Mouse (Mus musculus): ENCODE measurements around the gene Syne4. TPM values are rescaled to one million over a fixed set of nuclear protein-coding genes. Genes with fewer than 3 reads are reported as not detected.
A peak's percentile ranks its signal among the peaks of the same experiment; 100 is the strongest.

Syne4 gene
- polyA plus RNA-seq, 1 experiment from 2014 or later: 36.9 TPM

DNA sequence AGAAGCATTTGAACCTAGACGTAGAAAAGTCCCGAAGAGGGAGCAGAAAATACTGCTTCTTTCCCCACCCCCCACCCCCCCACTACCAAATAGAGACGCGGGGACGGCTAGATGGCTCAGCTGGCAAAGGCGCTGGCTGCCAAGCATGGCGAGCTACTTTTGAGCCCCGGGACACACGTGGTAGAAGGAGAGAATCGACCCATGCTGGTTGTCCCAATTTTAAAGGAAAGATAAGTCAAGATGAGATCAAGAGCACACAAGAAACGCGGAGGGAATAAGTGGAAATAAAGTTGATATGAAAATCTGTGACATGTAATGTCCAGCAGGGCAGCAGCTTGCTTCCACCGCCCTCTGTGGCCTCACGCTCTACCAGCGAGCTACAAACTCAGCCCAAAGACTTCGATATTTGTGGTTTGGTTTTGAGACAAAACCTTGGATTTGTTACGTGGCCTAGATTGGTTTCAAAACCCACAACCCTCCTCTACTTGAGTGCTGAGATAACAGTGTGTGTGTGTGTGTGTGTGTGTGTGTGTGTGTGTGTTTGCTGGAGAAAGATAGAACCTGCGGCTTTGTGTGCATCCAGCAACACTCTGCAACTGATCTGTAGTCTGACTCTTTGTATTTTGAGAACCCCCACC lies 18.1 kb downstream of the Syne4 start:
- WGBS: 60% methylated on average over 18 of the region's 18 CpGs
- H3K4me1 ChIP-seq: peaks cover 28% of the 10 kb centered on the region
- no peak overlapping the region for H3K9ac ChIP-seq
- no peak overlapping the region for H3K4me2 ChIP-seq (replicated peaks)
- no peak for ATAC-seq (ENCODE audit: insufficient number of reproducible peaks, low FRiP score, low TSS enrichment, low read depth)
- H3K36me3 ChIP-seq: no peaks in the 10 kb centered on the region
- H3K27me3 ChIP-seq: peaks cover 16% of the 10 kb centered on the region
- H3K4me3 ChIP-seq (replicated peaks): no peak overlapping the region
- H3K27ac ChIP-seq (replicated peaks): no peak overlapping the region
- no peaks in the 10 kb centered on the region for H3K9me3 ChIP-seq (replicated peaks)

DNA sequence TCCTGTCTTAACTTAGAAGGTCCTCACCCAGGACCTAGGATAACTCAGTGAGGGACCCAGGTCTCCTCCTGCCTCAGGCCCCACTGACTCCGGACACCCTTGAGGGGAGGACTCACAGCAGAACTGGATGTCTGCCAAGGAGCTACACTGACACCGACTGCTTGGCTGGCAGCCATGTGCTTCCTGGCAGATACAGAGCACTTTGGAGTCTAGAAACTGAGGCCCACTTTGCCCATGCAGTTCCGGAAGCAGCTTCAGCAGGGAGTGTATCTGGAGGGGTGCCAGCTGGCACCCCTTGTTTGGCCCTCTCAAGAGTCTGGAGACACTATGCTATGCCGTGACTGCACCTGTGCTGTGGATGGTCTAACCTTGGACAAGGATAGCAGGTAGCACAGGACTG lies 18.8 kb downstream of the Syne4 start:
- 0 out of 2 replicates have a peak, but pooled peaks have one; percentile 43 for ATAC-seq (ENCODE audit: insufficient number of reproducible peaks, low FRiP score, low TSS enrichment, low read depth)
- no peak overlapping the region for H3K4me2 ChIP-seq (replicated peaks)
- no peak overlapping the region for H3K4me3 ChIP-seq (replicated peaks)
- H3K4me1 ChIP-seq: peaks cover 28% of the 10 kb centered on the region
- no peak overlapping the region for H3K27ac ChIP-seq (replicated peaks)
- no peaks in the 10 kb centered on the region for H3K36me3 ChIP-seq
- H3K9me3 ChIP-seq (replicated peaks): no peaks in the 10 kb centered on the region
- WGBS: 14% methylated on average over 4 of the region's 4 CpGs
- H3K27me3 ChIP-seq: peaks cover 16% of the 10 kb centered on the region
- H3K9ac ChIP-seq: no peak overlapping the region

DNA sequence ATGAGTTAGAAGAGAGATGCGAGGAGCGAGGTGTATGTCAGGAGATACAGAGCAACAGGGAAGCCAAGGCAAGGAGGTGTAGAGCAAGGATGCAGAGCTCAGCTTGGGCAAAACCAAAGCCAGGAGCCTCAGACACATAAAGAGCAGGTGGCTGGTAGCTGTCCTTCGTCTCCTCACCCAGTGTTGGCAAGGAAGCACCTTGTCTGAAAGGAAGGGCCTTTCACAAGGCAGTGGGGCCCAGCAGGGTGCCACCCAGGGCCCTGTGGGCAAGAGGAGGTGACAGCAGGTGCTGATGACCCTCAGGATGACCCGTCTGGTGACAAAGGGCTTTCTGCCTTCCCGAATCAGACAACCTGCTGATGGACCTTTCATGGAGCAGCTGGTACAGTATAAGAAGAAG lies 20.0 kb downstream of the Syne4 start:
- Histone ChIP-seq H3K4me1 (peaks cover 28% of the 10 kb centered on the region), H3K36me3 (no peaks in the 10 kb centered on the region), H3K27ac (replicated peaks) (no peak overlapping the region), H3K9ac (no peak overlapping the region), H3K27me3 (peaks cover 22% of the 10 kb centered on the region), H3K4me2 (replicated peaks) (no peak overlapping the region), H3K4me3 (replicated peaks) (no peak overlapping the region), H3K9me3 (replicated peaks) (no peaks in the 10 kb centered on the region)
- no peak for ATAC-seq (ENCODE audit: insufficient number of reproducible peaks, low FRiP score, low TSS enrichment, low read depth)
- WGBS: 60% methylated on average over 5 of the region's 5 CpGs

DNA sequence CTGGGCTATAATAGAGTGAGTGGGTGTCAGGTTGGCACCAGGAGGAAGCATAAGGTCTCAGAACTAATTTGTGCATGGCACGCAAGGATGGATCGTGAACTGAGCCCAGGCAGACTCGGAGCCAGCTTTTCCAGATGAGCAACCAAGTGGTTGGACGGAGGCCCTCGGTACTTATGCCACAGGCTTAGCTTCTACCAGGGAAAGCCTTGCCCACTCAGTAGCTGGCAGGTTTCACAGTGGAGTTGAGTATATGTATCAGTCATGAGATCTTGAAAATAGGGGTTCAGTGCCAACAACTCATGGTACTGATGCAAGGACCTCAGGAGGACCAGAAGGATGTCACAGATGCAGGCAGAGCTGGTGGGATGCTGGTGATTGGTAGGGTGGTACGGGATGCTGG lies 21.1 kb downstream of the Syne4 start:
- Histone ChIP-seq H3K27ac (replicated peaks) (no peak overlapping the region), H3K4me3 (replicated peaks) (no peak overlapping the region), H3K27me3 (peaks cover 22% of the 10 kb centered on the region), H3K36me3 (no peaks in the 10 kb centered on the region), H3K9ac (no peak overlapping the region), H3K4me2 (replicated peaks) (no peak overlapping the region), H3K9me3 (replicated peaks) (no peaks in the 10 kb centered on the region), H3K4me1 (peaks cover 28% of the 10 kb centered on the region)
- ATAC-seq (ENCODE audit: insufficient number of reproducible peaks, low FRiP score, low TSS enrichment, low read depth): no peak
- WGBS: 72% methylated on average over 6 of the region's 6 CpGs

DNA sequence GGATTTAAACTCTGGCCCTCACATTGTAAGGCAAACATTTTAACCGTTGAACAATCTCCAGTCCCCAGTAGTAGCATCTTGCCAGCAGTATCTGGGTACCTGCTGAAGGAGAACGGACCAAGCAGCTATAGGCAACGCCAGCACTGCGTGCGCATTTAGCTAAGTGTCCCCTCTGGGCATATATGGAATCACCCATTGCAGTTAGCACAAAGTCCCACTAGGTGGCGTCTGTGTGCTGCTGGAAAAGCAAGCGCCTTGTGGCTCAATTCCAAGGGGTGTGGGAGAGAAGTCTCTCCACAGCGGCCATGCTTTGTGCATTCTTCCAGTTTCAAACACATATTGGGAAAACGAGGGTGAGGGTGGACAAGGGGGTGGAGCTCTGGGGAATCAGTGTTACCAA lies 21.8 kb downstream of the Syne4 start:
- Histone ChIP-seq H3K9ac (no peak overlapping the region), H3K4me2 (replicated peaks) (peak overlapping the region; percentile 9; the same call in 1 of the 2 replicates), H3K27ac (replicated peaks) (no peak overlapping the region), H3K27me3 (peaks cover 22% of the 10 kb centered on the region), H3K9me3 (replicated peaks) (no peaks in the 10 kb centered on the region), H3K4me3 (replicated peaks) (no peak overlapping the region), H3K36me3 (no peaks in the 10 kb centered on the region), H3K4me1 (peaks cover 28% of the 10 kb centered on the region)
- under 1% methylated on average over 9 of the region's 9 CpGs for WGBS
- no peak for ATAC-seq (ENCODE audit: insufficient number of reproducible peaks, low FRiP score, low TSS enrichment, low read depth)

DNA sequence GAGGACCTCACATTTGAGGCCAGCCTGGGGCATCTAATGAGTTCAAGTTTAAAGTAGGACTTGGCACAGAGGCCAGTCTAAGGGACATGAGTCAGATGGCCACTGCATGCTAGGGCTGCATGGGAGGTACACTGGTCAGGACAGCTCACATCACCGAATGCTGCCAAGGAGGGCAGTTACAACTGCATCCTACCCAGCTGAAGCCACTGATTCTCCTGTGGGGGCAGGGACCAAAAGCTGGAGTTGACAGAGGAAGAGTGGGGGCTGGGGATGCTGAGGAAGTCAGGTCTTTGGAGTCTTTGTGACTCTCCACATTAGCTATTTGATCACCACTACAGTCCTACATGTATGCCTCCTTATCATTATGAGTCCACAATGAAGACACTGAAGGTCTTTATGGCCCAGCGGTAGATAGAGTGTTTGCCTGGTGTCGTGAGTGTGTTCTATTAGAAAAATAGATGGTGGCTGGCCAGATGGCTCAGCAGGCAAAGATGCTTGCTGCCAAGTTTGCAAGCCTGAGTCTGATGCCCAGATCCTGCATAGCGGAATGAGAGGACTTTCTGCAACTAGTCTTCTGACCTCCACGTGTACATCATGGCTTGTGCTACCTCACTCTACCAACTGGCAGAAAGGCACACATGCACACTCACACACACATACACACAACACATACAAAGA lies 25.0 kb downstream of the Syne4 start:
- Histone ChIP-seq H3K4me2 (replicated peaks) (no peak overlapping the region), H3K27ac (replicated peaks) (no peak overlapping the region), H3K4me1 (peaks cover 7% of the 10 kb centered on the region; the same call in 1 of the 2 replicates), H3K9me3 (replicated peaks) (no peaks in the 10 kb centered on the region), H3K4me3 (replicated peaks) (no peak overlapping the region), H3K9ac (no peak overlapping the region), H3K36me3 (no peaks in the 10 kb centered on the region), H3K27me3 (peaks cover 24% of the 10 kb centered on the region)
- ATAC-seq (ENCODE audit: insufficient number of reproducible peaks, low FRiP score, low TSS enrichment, low read depth): no peak; the same call in 1 of the 2 replicates
- 74% methylated on average over 5 of the region's 5 CpGs for WGBS

DNA sequence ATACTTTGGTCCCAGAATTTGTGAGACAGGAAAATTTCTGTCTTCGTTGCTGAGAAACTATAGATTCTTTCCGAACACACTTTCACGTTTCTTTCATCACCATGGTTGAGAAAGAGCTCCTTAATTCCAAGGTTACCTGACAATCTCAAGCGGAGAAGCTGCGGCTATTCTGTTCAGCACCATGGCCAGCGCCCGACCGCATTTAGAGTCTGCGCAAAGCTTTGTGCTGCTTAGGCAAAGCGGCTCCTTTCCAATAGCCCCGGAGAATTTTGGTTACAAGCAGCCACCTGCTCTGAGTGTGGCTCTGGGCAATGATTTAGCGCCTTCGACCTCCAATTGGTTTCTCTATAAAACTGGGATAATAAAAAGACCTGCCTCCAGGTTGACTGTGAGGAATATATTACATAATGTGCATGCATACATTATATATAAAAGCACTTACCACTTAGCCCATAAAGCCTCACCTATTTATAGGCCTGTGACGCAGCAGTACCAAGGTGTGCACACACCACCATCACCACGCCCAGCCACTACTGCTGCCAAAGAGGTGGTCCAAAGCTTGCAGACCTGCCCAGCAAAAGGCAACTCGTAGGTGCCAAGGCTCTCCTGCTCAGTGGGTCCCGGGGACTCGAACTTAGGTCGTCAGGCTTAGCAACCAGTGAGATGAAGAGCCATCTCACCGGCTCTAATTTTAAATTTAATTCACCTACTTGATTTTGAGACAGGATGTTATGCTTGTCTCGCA lies 32.2 kb downstream of the Syne4 start:
- Histone ChIP-seq H3K9me3 (replicated peaks) (no peaks in the 10 kb centered on the region), H3K36me3 (no peaks in the 10 kb centered on the region), H3K27ac (replicated peaks) (no peak overlapping the region), H3K4me2 (replicated peaks) (no peak overlapping the region), H3K4me3 (replicated peaks) (no peak overlapping the region), H3K9ac (no peak overlapping the region), H3K4me1 (peaks cover 5% of the 10 kb centered on the region; the same call in 1 of the 2 replicates), H3K27me3 (peaks cover 39% of the 10 kb centered on the region)
- WGBS: 26% methylated on average over 21 of the region's 21 CpGs
- no peak for ATAC-seq (ENCODE audit: insufficient number of reproducible peaks, low FRiP score, low TSS enrichment, low read depth)

DNA sequence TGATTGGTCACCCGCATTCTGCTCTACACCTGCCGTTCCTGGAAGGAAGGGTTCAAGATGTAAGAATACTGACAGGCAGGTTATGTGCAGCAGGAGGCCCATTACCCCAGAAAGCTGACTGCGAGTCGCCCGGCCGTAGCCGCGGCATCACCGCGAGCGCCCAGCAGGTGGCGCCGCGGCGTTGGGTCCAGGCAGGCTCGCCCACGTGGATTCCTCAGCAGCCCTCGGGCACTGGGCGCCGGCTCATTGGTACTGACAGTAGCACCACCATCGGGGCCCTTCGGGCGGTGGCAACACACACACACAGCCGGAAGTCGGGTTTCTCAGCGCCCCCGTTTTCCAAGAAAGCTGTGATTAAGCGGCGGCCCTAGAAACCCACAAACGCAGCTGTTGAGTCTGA lies 33.2 kb downstream of the Syne4 start:
- H3K9ac ChIP-seq: no peak overlapping the region
- H3K4me2 ChIP-seq (replicated peaks): peak overlapping the region; percentile 17; the same call in 1 of the 2 replicates
- no peaks in the 10 kb centered on the region for H3K9me3 ChIP-seq (replicated peaks)
- H3K27ac ChIP-seq (replicated peaks): no peak overlapping the region
- WGBS: 2% methylated on average over 30 of the region's 30 CpGs
- ATAC-seq (ENCODE audit: insufficient number of reproducible peaks, low FRiP score, low TSS enrichment, low read depth): no peak
- no peaks in the 10 kb centered on the region for H3K36me3 ChIP-seq
- H3K27me3 ChIP-seq: peaks cover 34% of the 10 kb centered on the region
- H3K4me3 ChIP-seq (replicated peaks): no peak overlapping the region
- H3K4me1 ChIP-seq: peaks cover 5% of the 10 kb centered on the region; the same call in 1 of the 2 replicates

DNA sequence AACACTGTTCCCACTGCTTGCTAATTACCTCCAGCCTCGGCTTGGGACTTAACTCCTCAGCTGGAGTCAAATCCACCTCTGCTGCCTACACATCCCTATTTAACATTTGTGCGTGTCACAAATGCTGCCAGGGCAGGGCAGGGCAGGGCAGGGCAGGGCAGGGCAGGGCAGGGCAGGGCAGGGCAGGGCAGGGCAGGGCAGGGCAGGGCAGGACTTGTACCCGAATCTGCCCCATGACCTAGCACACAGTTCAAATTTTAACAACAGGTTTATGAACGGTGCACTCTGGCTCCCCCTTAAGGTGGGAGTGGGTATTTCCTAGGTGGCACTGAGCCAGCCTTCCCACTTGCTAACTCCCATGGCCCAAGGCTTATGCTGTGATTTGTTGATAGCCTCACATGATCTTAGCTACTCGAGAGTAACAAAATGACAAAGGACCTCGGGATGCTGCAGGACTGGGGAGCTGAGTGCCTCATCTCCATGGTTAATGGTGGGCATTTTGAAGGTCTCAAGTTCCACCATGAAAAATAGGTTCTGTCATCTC lies 38.7 kb downstream of the Syne4 start:
- H3K27me3 ChIP-seq: peaks cover 12% of the 10 kb centered on the region
- no peak overlapping the region for H3K9ac ChIP-seq
- ATAC-seq (ENCODE audit: insufficient number of reproducible peaks, low FRiP score, low TSS enrichment, low read depth): no peak
- WGBS: 6% methylated on average over 6 of the region's 6 CpGs
- H3K27ac ChIP-seq (replicated peaks): no peak overlapping the region
- H3K4me2 ChIP-seq (replicated peaks): no peak overlapping the region
- H3K9me3 ChIP-seq (replicated peaks): no peaks in the 10 kb centered on the region
- H3K4me3 ChIP-seq (replicated peaks): no peak overlapping the region
- peaks cover 9% of the 10 kb centered on the region; the same call in 1 of the 2 replicates for H3K36me3 ChIP-seq
- no peaks in the 10 kb centered on the region for H3K4me1 ChIP-seq

DNA sequence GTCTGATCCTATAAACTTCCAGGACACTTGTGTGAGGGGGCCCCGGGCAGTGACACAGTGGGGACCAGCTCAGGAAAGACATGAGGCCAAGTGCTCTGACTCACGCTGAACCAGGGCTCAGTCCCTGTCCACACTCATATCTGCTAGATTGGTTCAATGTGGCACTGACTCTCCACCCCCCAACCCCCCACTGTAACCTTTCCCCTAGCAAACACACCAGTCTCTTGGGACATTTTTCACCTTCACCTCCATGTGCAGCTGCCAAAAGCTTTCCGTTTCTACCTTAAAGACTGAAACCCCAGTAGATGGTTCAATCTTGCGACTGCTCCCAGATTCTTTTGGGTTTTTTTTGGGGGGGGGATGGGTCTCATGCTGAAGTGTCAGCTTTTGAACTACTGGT lies 39.5 kb downstream of the Syne4 start:
- H3K27me3 ChIP-seq: peaks cover 5% of the 10 kb centered on the region
- H3K4me1 ChIP-seq: no peaks in the 10 kb centered on the region
- ATAC-seq (ENCODE audit: insufficient number of reproducible peaks, low FRiP score, low TSS enrichment, low read depth): no peak

More for the DNA sequence above, 39.5 kb downstream of the Syne4 start:
- peaks cover 9% of the 10 kb centered on the region; the same call in 1 of the 2 replicates for H3K36me3 ChIP-seq
- H3K27ac ChIP-seq (replicated peaks): no peak overlapping the region
- no peak overlapping the region for H3K9ac ChIP-seq
- H3K4me3 ChIP-seq (replicated peaks): no peak overlapping the region
- H3K4me2 ChIP-seq (replicated peaks): no peak overlapping the region
- no peaks in the 10 kb centered on the region for H3K9me3 ChIP-seq (replicated peaks)
- 70% methylated on average over 4 of the region's 4 CpGs for WGBS
